9 mouse cellular contexts compared by ENCODE assay signal in genomic region chr7:142736943-142737490, GRCm38 (mm10). TPM values are rescaled to one million over a fixed set of nuclear protein-coding genes. Genes with fewer than 3 reads are reported as not detected.
DNase-seq lines count a peak whose midpoint lies in the region; ATAC-seq and TF ChIP-seq lines count a peak whose summit lies in the region.
"Had no signal": no experiment of that assay in that cellular context is flagged by ENCODE, and none has a peak within 500 bp of the region (broad histone marks: within the 10 kb centered on the region; RNA-seq: fewer than 3 reads in every experiment).

No protein-coding gene starts in this region.

- ATAC-seq in inflammation-experienced regulatory T-cells, adult 6 months = peak; percentile 63
- peak; percentile 85 for ATAC-seq in megakaryocyte progenitor cell, adult 5-6 weeks (replicated peaks; ENCODE audit: poor library complexity)

- no peaks in the 10 kb centered on the region for H3K36me3 ChIP-seq in testis, adult 2 months (ENCODE audit: control insufficient read depth, insufficient read depth, low read length)

- no peaks in the 10 kb centered on the region for H3K4me1 ChIP-seq in testis, adult 2 months (ENCODE audit: control insufficient read depth, insufficient read depth, low read length)

- no peaks in the 10 kb centered on the region for H3K27me3 ChIP-seq in testis, adult 2 months (ENCODE audit: control insufficient read depth, insufficient read depth, low read length)

- no peak overlapping the region for H3K4me3 ChIP-seq in testis, adult 2 months (ENCODE audit: control insufficient read depth, low read depth, low read length)

- peak; percentile 41; the same call in 1 of the 2 replicates for TF ChIP-seq CTCF in testis, adult 2 months (IDR thresholded peaks at IDR 0.05; ENCODE audit: control insufficient read depth, insufficient read depth, insufficient replicate concordance, low read depth, low read length)

- no peak overlapping the region for H3K27ac ChIP-seq in testis, adult 2 months (ENCODE audit: control insufficient read depth, insufficient read depth, low read depth, low read length)

- peak; percentile 45 for DNase-seq in gastrocnemius, adult 18-20 months (ENCODE audit: low spot score)
- DNase-seq in gastrocnemius, postnatal 25 days = no peak
- DNase-seq in testis, postnatal 10 days (ENCODE audit: low spot score) = no peak
- DNase-seq in cerebellum, postnatal 14 days = peak; percentile 39 to 59
- DNase-seq in ovary, postnatal 36 days (ENCODE audit: low spot score) = no peak

- TF ChIP-seq POLR2A in testis, adult 2 months (IDR thresholded peaks at IDR 0.05; ENCODE audit: control insufficient read depth, low read depth, low read length) = no peak

RNA-seq across cellular contexts. Expression of gene Ins2, which starts 6.2 kb away (rescaled TPM):
- total RNA-seq in gastrocnemius, adult 18-20 months (2021) = not detected
- not detected for total RNA-seq in gastrocnemius, postnatal 25 days (2021)
- 0.38 and 0.46 TPM in 2 replicates for polyA plus RNA-seq in testis, adult 2 months (2012; rRNA removed)
- under 1 TPM in 1 of 3 experiments, not detected in 2; 0.62 TPM for polyA plus RNA-seq in inflammation-experienced regulatory T-cells, adult 6 months (2017; shearing (Covaris generic))
- not detected in 2 replicates for total RNA-seq in megakaryocyte progenitor cell, adult 5-6 weeks (2015)
- not detected in 2 replicates for total RNA-seq in megakaryocyte progenitor cell, adult 5-6 weeks (2017)
- total RNA-seq: left cerebral cortex, postnatal 36 days had no signal

Comparison
In these comparisons a context has a peak if more than half of its experiments do, and no peak if none do; other contexts are left out.
1. DNase-seq: peak in gastrocnemius, adult 18-20 months (single experiment) and cerebellum, postnatal 14 days (2 of 2); none in gastrocnemius, postnatal 25 days (single experiment), testis, postnatal 10 days (single experiment) and ovary, postnatal 36 days (single experiment).